Mouse (Mus musculus) lung, adult 18-20 months (tissue): ENCODE results near the gene Fbxo24.
A peak's percentile ranks its signal among the peaks of the same experiment; 100 is the strongest.

Experiments used
- DNase-seq, 2 experiments: peaks; one replicate each; pipeline ENCODE4 v3.0.0; 2022; ENCODE audit warnings: mixed read lengths in 2 of 2

Fbxo24 gene

DNA sequence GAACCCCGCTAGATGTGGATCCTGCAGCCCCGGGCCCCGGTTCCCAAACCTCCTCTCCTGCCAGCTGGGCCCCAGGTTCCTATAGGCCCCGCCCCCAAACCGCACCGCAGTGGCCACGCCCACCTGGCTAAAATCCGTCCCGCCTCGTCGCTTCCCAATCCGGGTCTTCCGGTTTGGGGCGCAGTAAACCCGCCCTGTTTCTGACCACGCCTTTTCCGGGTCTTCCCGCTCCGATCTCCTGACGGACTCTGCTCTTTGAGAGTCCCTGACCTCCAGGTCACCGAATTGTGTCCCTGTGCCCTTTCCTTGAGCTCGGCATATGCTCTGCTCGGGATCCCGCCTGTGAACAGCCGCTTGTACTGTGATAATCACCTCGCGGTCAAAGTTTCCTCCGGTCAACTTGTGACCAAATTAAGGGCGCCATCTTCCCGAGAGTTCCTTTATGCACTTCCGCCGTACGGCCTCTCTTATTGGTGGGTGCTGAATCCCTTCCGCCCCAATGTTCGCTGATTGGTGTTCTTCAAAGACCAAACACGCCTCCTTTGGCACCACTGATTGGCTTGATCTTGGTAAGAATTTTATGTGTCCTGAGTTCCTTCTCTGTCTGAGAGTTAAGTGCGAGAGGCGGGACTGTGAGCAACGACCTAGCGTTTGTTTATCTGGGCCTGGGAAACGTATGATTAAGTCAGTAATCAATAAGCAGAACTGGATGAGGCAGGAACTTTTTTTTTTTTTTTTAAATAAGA, 28.0 kb downstream of the Fbxo24 start, which contains the start of gene Mospd3:
Mospd3 (minus strand) TSS at position 440 of the 746 bp plus-strand sequence.
- DNase-seq: peak; percentile 96 to 98

DNA sequence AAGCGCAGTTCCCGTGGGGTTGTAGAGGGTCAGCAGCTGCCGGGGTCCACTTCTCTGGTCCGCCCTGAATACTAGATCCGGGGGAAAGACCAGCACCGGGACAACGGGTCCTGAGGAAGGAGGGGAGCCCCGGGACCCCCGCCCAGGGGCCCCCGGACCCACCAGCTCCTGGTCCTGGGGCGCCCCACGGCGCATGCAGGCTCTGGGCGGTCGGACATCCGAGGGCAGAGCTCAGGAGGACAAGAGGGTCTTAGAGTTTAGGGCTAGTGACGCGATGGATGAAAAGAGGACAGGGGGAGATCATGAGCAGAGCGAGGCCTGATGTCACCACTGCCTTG, 28.6 kb downstream of the Fbxo24 start:
- DNase-seq: no peak

DNA sequence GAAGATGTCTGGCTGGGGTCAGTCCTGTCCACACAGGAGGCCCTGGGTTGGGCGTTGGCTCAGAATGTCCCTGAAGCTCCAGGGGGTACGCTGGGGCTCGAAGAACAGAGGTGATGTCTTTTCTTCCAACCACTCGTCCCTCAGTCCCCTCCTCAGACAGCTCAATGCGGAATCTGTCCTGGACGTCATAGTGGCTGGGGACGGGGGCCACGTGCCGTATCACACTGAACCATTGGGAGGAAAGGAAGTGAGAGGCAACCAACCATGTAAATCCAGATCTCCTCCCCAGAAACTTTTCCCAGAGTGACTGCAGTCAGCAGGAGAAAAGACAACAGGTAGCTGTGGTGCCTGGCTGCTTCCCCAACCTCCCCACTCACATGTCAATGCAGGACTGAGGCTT, 29.2 kb downstream of the Fbxo24 start:
- DNase-seq: no peak

- no peak for DNase-seq
Observed at GRCm38 (mm10) chr5:137598100-137598826, 30.5 kb downstream of the Fbxo24 start.

- DNase-seq: no peak
Observed at GRCm38 (mm10) chr5:137597625-137598024, 31.2 kb downstream of the Fbxo24 start.

DNA sequence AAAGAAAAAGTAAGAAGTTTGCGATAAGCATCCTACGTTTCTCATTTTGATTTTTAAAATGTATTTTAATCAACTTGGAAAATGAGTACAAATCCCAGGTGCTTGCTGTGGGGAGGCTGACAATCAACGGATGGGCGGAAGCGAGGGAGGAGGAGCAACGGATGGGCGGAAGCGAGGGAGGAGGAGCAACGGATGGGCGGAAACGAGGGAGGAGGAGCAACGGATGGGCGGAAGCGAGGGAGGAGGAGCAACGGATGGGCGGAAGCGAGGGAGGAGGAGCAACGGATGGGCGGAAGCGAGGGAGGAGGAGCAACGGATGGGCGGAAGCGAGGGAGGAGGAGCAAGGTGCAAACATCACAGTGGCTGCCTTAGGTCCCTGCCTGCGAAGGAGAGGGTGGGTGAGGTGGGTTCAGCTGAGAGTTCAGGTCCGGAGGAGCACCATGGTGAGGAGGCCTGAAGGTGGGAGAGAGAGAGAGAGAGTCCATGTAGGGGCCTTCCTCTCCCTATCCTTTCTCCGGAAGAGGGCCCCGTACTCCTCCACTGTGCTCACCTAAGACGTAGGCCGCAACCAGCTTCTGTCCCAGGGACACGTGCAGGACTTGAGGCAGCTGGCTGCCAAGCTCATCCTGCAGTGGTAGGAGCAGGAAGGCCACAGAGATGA, 32.1 kb downstream of the Fbxo24 start:
- peak; percentile 29 to 40 for DNase-seq

DNA sequence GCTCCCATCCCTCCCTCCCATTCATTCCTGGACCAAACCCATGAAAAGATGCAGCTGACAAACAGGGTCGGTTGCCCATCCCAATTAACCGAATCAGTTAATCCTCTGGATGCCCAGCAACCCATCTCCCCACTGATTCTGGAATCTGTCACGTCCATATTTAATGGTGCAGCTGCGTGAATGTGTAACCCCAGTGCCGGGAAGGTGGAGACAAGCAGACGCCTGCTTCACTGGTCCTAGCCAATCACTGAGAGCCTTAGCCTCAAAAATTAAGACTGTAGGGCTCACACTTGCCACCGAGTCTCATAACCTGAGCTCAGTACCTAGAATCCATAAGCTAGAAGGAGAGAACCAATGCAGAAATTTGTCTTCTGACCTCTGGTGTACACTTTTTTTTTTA, 32.9 kb downstream of the Fbxo24 start:
- DNase-seq: no peak

GRCm38 (mm10) chr5:137590507-137590906, 38.3 kb downstream of the Fbxo24 start:
- DNase-seq: no peak

DNA sequence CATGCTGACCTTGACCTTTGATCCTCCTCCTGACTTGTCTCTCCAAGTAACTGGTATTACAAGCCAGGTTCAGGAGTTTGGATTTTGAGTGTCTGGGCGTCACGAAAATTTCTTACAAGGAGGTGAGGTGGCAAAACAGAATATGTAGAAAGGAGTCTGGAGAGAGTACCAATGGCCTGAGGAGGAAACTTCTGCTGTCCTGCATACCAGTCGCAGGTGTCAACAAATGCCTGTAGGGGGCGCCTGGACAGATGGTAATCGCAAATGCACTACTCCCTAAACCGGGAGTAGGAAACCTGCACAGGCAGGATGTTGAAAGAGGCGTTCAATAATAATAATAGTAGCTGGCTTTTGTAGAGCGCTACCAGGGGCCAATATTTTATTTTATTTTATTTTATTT, 43.8 kb downstream of the Fbxo24 start:
- DNase-seq: peak; percentile 74 to 84

GRCm38 (mm10) chr5:137583670-137584169, 45.1 kb downstream of the Fbxo24 start:
- DNase-seq: peak in 1 of 2 experiments; percentile 35

DNA sequence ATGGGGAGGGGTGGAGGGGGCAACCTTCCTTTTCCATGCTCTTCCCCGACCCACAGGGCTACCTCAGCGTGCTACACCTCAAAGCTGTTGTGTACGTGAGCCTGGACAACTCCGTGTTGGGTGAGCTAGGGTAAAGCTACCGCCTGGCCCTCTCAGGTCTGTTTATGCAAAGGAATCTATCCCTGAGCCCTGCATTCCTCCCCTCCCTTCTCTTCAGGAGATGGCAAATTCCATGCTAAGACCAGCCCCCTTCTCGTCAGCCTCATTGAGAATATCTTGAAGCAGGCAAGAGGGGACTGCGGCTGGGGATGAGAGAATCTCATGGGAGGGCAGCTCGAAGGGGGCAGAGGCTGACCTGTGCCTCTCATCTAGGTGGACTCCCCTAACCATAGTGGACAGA, 46.1 kb downstream of the Fbxo24 start:
- peak in 1 of 2 experiments; percentile 21 for DNase-seq

GRCm38 (mm10) chr5:137580246-137580645, 48.6 kb downstream of the Fbxo24 start:
- DNase-seq: no peak

- peak; percentile 39 to 47 for DNase-seq
Observed at GRCm38 (mm10) chr5:137574470-137574901, 54.3 kb downstream of the Fbxo24 start.

GRCm38 (mm10) chr5:137570691-137571586, 57.9 kb downstream of the Fbxo24 start:
- no peak for DNase-seq

GRCm38 (mm10) chr5:137570181-137570580, 58.6 kb downstream of the Fbxo24 start:
- no peak for DNase-seq

DNA sequence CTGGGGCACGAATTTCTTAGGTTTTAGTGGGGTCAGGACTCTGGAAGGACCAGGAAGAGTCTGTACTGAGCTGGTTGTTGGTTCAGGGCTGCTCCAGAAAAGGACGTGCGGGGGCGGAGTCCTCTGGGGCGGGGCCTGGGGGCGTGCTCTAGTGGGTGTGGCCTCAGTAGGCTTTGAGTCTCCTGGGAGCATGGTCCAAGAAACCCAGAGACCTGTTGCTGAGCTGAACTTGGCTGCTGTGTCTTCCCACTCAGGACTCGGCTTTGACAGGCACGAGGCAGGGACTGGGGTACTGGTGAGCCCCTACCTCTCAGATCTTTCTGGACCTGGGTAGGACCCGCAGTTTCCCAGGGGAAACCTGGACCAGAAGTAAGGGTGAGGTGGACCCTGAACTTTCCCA, 59.1 kb downstream of the Fbxo24 start, which contains the start of gene Tfr2:
Tfr2 (plus strand) TSS at position 176 of the 400 bp plus-strand sequence.
- peak; percentile 64 to 69 for DNase-seq

DNA sequence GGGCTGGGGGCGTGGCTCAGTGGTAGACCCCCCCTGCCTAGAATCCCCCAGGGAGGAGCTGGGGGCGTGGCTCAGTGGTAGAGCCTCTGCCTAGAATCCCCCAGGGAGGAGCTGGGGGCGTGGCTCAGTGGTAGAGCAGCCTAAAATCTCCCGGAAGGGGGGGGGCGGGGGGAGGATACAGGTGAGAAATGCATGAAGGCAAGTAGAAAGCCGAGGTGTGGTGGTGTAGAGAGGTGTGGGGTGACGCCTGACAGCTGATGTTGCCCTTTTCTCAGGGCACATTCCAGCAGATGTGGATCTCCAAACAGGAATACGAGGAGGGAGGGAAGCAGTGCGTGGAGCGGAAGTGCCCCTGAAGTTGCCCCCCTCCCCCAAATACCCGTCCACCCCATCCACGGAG, 59.8 kb downstream of the Fbxo24 start:
- DNase-seq: no peak

DNA sequence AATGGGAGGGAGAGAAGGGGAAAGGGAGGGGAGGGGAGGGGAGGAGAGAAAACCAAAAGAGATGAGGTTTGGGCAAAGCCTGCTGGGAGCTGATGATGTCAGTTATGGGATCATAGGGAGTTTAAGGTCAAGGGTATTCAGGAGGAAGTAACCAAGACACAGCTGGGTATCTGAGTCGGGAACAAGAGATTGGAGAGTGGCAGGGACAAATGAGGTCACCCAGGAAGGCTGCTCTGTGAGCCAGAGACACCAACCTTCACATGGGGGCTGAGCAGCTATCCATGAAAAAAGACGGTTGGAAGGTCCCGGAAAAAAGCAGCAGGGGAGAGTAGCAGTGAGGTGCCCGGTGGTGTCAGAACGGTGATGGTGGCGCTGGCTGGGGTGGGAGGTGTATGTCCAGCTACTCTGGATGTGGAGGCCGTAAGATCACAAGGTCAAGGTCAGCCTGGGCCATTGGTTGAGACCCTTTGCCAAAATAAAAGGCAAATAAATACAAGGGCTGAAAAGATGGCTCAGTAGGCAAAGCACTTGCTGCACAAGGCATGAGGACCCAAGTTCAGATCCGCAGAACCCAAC, 60.5 kb downstream of the Fbxo24 start:
- DNase-seq: no peak

GRCm38 (mm10) chr5:137566416-137566815, 62.4 kb downstream of the Fbxo24 start:
- DNase-seq: no peak

DNA sequence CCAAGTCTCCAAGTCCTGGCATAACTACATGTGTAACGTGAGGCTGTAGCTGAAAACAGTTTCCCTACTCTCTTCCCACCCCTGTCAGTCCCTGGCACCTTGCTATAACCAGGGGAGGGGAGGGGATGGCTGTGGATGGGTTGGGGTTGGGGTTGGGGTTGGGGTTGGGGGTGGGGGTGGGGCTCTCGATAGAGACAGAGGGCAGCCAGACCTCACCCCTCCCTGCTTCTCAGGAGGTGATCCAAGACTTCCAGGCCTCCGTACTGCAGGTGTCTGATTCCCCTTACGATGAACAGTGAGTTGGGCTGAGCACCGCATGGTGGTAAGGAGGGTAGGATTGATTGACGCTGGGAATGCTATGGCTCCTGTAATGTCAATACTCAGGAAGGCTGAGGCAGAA, 63.1 kb downstream of the Fbxo24 start:
- no peak for DNase-seq

DNA sequence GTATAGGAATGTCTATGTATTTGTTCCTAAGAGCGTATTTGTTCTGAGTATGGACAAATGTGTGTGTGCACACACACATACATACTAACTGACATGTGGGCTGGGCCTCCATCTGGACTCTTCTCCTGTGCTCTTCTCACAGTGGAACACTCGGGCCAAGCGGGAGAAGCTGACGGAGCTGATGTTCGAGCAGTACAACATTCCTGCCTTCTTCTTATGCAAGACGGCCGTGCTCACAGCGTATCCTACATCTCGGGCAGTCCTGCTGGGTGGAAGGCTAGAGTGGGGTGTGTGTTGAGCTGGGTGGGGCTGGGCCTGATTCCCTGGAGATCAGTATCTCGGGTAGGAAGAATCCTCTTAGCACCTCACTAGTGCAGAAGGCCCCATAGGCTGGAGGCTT, 65.8 kb downstream of the Fbxo24 start:
- DNase-seq: no peak
